Mouse (Mus musculus) megakaryocyte, embryonic 14.5 days (primary cell): ENCODE data around the gene Hsf2.

Source experiments
- FLI1 ChIP-seq: IDR thresholded peaks from 2 replicates; pipeline ENCODE4 v1.6.1; 2012; ENCODE audit warnings: low read length, inconsistent platforms, mixed read lengths
- GATA1 ChIP-seq: IDR thresholded peaks from 3 replicates; pipeline ENCODE4 v1.6.1; 2012; ENCODE audit warnings: mixed read lengths, low read length, inconsistent platforms, borderline replicate concordance

DNA sequence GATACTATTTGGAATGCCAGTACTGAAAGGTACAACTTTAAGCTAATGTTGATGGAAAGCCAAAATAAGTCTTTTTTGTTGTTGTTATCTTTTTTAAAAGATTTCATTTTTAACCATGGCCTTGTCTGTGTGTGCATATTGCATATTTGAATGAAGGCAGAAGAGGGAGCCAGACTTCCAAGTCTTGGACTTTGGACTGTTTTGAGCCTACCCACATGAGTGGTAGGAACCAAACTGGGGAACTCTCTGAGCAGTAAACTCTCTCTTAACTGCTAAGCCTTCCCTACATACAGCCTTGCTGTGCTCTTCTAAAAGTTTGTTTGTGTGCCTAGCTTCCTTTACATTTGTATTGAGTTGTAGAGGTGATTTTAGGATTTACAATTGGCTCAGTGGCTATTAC, 2.4 kb downstream of the Hsf2 start:
- TF ChIP-seq GATA1 (no peak), FLI1 (no peak)
